Mouse (Mus musculus) right cerebral cortex, postnatal 4 days (tissue): Measurements from ENCODE around the gene Atxn7l1.
A peak's percentile ranks its signal among the peaks of the same experiment; 100 is the strongest.
"Not testable (repeated sequence)": the region's sequence is repeated elsewhere in the genome, so short reads cannot be mapped to it uniquely, and the experiment has no call there.

ENCODE experiments used
- DNase-seq: peaks from one replicate; pipeline ENCODE4 v3.0.0-alpha.2; 2022

Atxn7l1 gene

GRCm38 (mm10) chr12:33153850-33154249 lies 6.4 kb downstream of the Atxn7l1 start:
- DNase-seq: no peak

- DNase-seq: no peak
Observed at GRCm38 (mm10) chr12:33154732-33155131, 7.2 kb downstream of the Atxn7l1 start.

GRCm38 (mm10) chr12:33156334-33157018 lies 9.0 kb downstream of the Atxn7l1 start:
- no peak for DNase-seq

- no peak for DNase-seq
Observed at GRCm38 (mm10) chr12:33158256-33158655, 10.8 kb downstream of the Atxn7l1 start.

GRCm38 (mm10) chr12:33160406-33160805 lies 12.9 kb downstream of the Atxn7l1 start:
- DNase-seq: no peak

GRCm38 (mm10) chr12:33162541-33162940 lies 15.0 kb downstream of the Atxn7l1 start:
- no peak for DNase-seq

- not testable (repeated sequence) for DNase-seq
Observed at GRCm38 (mm10) chr12:33164019-33164418, 16.5 kb downstream of the Atxn7l1 start.

- no peak for DNase-seq
Observed at GRCm38 (mm10) chr12:33166712-33167111, 19.2 kb downstream of the Atxn7l1 start.

GRCm38 (mm10) chr12:33167545-33167944 lies 20.1 kb downstream of the Atxn7l1 start:
- DNase-seq: no peak

GRCm38 (mm10) chr12:33168491-33168890 lies 21.0 kb downstream of the Atxn7l1 start:
- DNase-seq: no peak

GRCm38 (mm10) chr12:33169777-33170494 lies 22.4 kb downstream of the Atxn7l1 start:
- no peak for DNase-seq

GRCm38 (mm10) chr12:33170822-33171221 lies 23.3 kb downstream of the Atxn7l1 start:
- DNase-seq: no peak

GRCm38 (mm10) chr12:33172926-33173325 lies 25.4 kb downstream of the Atxn7l1 start:
- DNase-seq: no peak

GRCm38 (mm10) chr12:33173720-33174141 lies 26.2 kb downstream of the Atxn7l1 start:
- DNase-seq: no peak

GRCm38 (mm10) chr12:33174171-33174570 lies 26.7 kb downstream of the Atxn7l1 start:
- DNase-seq: no peak

- no peak for DNase-seq
Observed at GRCm38 (mm10) chr12:33174675-33175357, 27.3 kb downstream of the Atxn7l1 start.

GRCm38 (mm10) chr12:33175621-33176554 lies 28.4 kb downstream of the Atxn7l1 start:
- DNase-seq: no peak

GRCm38 (mm10) chr12:33176555-33176900 lies 29.0 kb downstream of the Atxn7l1 start:
- peak; percentile 58 for DNase-seq

- no peak for DNase-seq
Observed at GRCm38 (mm10) chr12:33180421-33180820, 32.9 kb downstream of the Atxn7l1 start.

GRCm38 (mm10) chr12:33181875-33182274 lies 34.4 kb downstream of the Atxn7l1 start:
- no peak for DNase-seq

GRCm38 (mm10) chr12:33182428-33183137 lies 35.1 kb downstream of the Atxn7l1 start:
- no peak for DNase-seq

- no peak for DNase-seq
Observed at GRCm38 (mm10) chr12:33183138-33183627, 35.7 kb downstream of the Atxn7l1 start.
